Comparison of ENCODE assay signal across 27 mouse cellular contexts in the genomic region with DNA sequence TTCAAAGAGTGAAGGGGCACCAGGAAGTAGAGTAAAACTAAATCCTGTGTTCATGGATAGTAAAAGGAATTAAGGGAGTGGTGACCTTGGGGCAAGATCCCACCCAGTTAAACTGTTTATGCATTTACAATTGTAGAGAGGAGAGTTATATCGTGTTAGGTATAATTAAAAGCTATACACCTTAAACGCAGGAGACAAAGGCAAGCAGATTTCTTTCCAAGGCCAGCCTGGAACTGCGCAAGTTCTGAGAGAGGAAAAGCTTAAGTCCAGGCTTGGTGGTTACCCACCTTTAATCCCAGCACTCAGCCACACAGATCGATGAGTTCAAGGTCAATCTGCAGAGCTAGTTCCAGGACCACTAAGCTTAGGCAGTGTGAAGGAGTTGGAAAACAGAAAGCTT. TPM values are rescaled to one million over a fixed set of nuclear protein-coding genes. Genes with fewer than 3 reads are reported as not detected.
DNase-seq lines count a peak whose midpoint lies in the region; ATAC-seq lines count a peak whose summit lies in the region.
"Had no signal": no experiment of that assay in that cellular context is flagged by ENCODE, and none has a peak within 500 bp of the region (broad histone marks: within the 10 kb centered on the region; RNA-seq: fewer than 3 reads in every experiment).

No protein-coding gene starts in this region.

- peak; percentile 46 for ATAC-seq in intestine, embryonic 15.5 days
- ATAC-seq: activated CD4-positive, CD25-positive, alpha-beta regulatory T cell, adult 4 months; forebrain, embryonic 14.5 days; forebrain, postnatal 0 days; hindbrain, embryonic 16.5 days had no signal

- no peak overlapping the region for H3K4me3 ChIP-seq in intestine, embryonic 15.5 days (replicated peaks)
- H3K4me3 ChIP-seq: gastrocnemius, adult 2 months; heart, embryonic 12.5 days; heart, embryonic 15.5 days; hindbrain, embryonic 10.5 days; hindbrain, embryonic 13.5 days had no signal

- no peaks in the 10 kb centered on the region for H3K27me3 ChIP-seq in intestine, embryonic 15.5 days (replicated peaks)
- H3K27me3 ChIP-seq: CH12.LX; heart, embryonic 12.5 days; heart, embryonic 15.5 days; hindbrain, embryonic 13.5 days had no signal

- H3K27ac ChIP-seq in intestine, embryonic 15.5 days = no peak overlapping the region
- H3K27ac ChIP-seq: gastrocnemius, adult 2 months; heart, embryonic 15.5 days; hindbrain, embryonic 10.5 days; hindbrain, embryonic 13.5 days had no signal

- no peak overlapping the region for H3K4me2 ChIP-seq in intestine, embryonic 15.5 days (replicated peaks)
- H3K4me2 ChIP-seq: heart, embryonic 12.5 days; heart, embryonic 15.5 days; hindbrain, embryonic 13.5 days had no signal

- H3K36me3 ChIP-seq in intestine, embryonic 15.5 days = no peaks in the 10 kb centered on the region
- H3K36me3 ChIP-seq: heart, embryonic 12.5 days; heart, embryonic 15.5 days; hindbrain, embryonic 10.5 days; hindbrain, embryonic 13.5 days had no signal

- no peaks in the 10 kb centered on the region for H3K9me3 ChIP-seq in intestine, embryonic 15.5 days
- H3K9me3 ChIP-seq: heart, embryonic 12.5 days; heart, embryonic 15.5 days; hindbrain, embryonic 10.5 days; hindbrain, embryonic 13.5 days had no signal

- WGBS in intestine, embryonic 15.5 days = 64% methylated on average over 4 of the region's 4 CpGs

- H3K9ac ChIP-seq in intestine, embryonic 15.5 days = no peak overlapping the region
- H3K9ac ChIP-seq: forebrain, postnatal 0 days; heart, embryonic 12.5 days; heart, embryonic 15.5 days; hindbrain, embryonic 13.5 days had no signal

- H3K4me1 ChIP-seq in intestine, embryonic 15.5 days (replicated peaks) = no peaks in the 10 kb centered on the region
- H3K4me1 ChIP-seq: heart, embryonic 12.5 days; heart, embryonic 15.5 days had no signal

- DNase-seq in ES-CJ7 (ENCODE audit: low read depth, low spot score) = peak; percentile 63
- DNase-seq in R1 (ENCODE audit: low read depth, low spot score) = peak; percentile 56
- no peak for DNase-seq in kidney, adult 11 months
- no peak for DNase-seq in gastrocnemius, postnatal 25 days
- no peak for DNase-seq in left cerebral cortex, adult 18-20 months (ENCODE audit: low spot score in 2 of 2)
- DNase-seq: adrenal gland, postnatal 10 days; adrenal gland, postnatal 36 days; B cell, adult 2 months; cerebellum, adult 18-20 months; cerebellum, adult 9-10 months; cerebellum, postnatal 14 days; forebrain, postnatal 0 days; gastrocnemius, adult 2 months; gastrocnemius, postnatal 14 days; heart, adult 18-20 months; heart, postnatal 10 days; heart, postnatal 36 days; kidney, adult 18-20 months had no signal

RNA-seq across cellular contexts. Expression of a gene that starts 4.5 kb away (rescaled TPM):
- 0.85 and 1.2 TPM in 2 replicates for polyA plus RNA-seq in intestine, embryonic 15.5 days (2015; fragmentation: Nextera tagmentation; extraction: Ambion mirVana)
- under 1 TPM in 1 of 2 experiments, not detected in 1; 0.28 TPM for total RNA-seq in gastrocnemius, postnatal 25 days (2021)
- under 1 TPM; 0.54 to 0.56 TPM for total RNA-seq in left cerebral cortex, adult 18-20 months (2021)
- total RNA-seq: CH12.LX; gastrocnemius, adult 2 months; gastrocnemius, postnatal 14 days had no signal

RNA-seq across cellular contexts. Expression of a gene that starts 4.6 kb away (rescaled TPM):
- 16.8 and 17.4 TPM in 2 replicates for polyA plus RNA-seq in intestine, embryonic 15.5 days (2015; fragmentation: Nextera tagmentation; extraction: Ambion mirVana)
- 1 to 10 TPM; 9.0 to 9.5 TPM for total RNA-seq in gastrocnemius, postnatal 25 days (2021)
- total RNA-seq in left cerebral cortex, adult 18-20 months (2021) = 10 to 100 TPM; 20.8 to 21.5 TPM

Comparison
In these comparisons a context has a peak if more than half of its experiments do, and no peak if none do; other contexts are left out.
1. DNase-seq: peak in ES-CJ7 (single experiment) and R1 (single experiment); none in kidney, adult 11 months (single experiment), gastrocnemius, postnatal 25 days (single experiment) and left cerebral cortex, adult 18-20 months (0 of 2).